Mouse (Mus musculus) CH12.LX (cell line): Measurements from ENCODE around the gene Dpf3. TPM values are rescaled to one million over a fixed set of nuclear protein-coding genes. Genes with fewer than 3 reads are reported as not detected.

Experiments
- DNase-seq: peaks from one replicate; pipeline ENCODE4 v3.0.0-alpha.2; 2013; ENCODE audit errors: extremely low read depth
- H3K27ac ChIP-seq: 2 replicates; pipeline ENCODE4 v1.5.1; 2012; ENCODE audit warnings: low read depth, mild to moderate bottlenecking, control low read depth, moderate library complexity; ENCODE audit not compliant: insufficient read depth
- H3K27me3 ChIP-seq: replicated peaks from 2 replicates; pipeline ENCODE3; 2012; ENCODE audit warnings: inconsistent platforms
- H3K36me3 ChIP-seq, 2 experiments: replicated peaks in 1 of 2; 2 replicates each; pipeline versions ENCODE3 to v1.6.1; 2012; ENCODE audit warnings: inconsistent platforms in 1 of 2, low read length in 1 of 2, mild to moderate bottlenecking in 1 of 2, mixed read lengths in 1 of 2, moderate library complexity in 1 of 2; ENCODE audit not compliant: control insufficient read depth in 1 of 2, insufficient read depth in 1 of 2
- H3K4me1 ChIP-seq, 2 experiments: 2 replicates each; pipeline ENCODE4 v1.6.1; 2012; ENCODE audit warnings: inconsistent platforms in 1 of 2, moderate library complexity in 1 of 2; ENCODE audit not compliant: insufficient read depth in 2 of 2, control insufficient read depth in 1 of 2
- H3K4me2 ChIP-seq: 2 replicates; pipeline ENCODE4 v1.6.1; 2012; ENCODE audit warnings: low read depth, mild to moderate bottlenecking, control low read depth; ENCODE audit not compliant: poor library complexity, insufficient read depth, severe bottlenecking
- H3K4me3 ChIP-seq, 3 experiments: fragments of 150-350 bp in 1 of 3; sonication (generic) in 1 of 3; replicated peaks in 1 of 3; 2 replicates each; pipeline versions ENCODE3 to v1.5.1; 2011 to 2012; ENCODE audit warnings: low read depth in 2 of 3, low read length in 2 of 3, mild to moderate bottlenecking in 2 of 3, moderate library complexity in 2 of 3, control low read depth in 1 of 3, improper control_type of control experiment in 1 of 3, inconsistent platforms in 1 of 3, mixed read lengths in 1 of 3; ENCODE audit not compliant: poor library complexity in 1 of 3
- H3K79me2 ChIP-seq: replicated peaks from 2 replicates; pipeline ENCODE4 v1.6.1; 2012; ENCODE audit warnings: mild to moderate bottlenecking, moderate library complexity; ENCODE audit not compliant: control insufficient read depth, poor library complexity, insufficient read depth, severe bottlenecking; ENCODE audit errors: extremely low read depth
- H3K9ac ChIP-seq: 2 replicates; pipeline ENCODE4 v1.6.1; 2012; ENCODE audit warnings: low read depth, mild to moderate bottlenecking, control low read depth, moderate library complexity; ENCODE audit not compliant: insufficient read depth
- H3K9me3 ChIP-seq: replicated peaks from 2 replicates; pipeline ENCODE3; 2012; ENCODE audit warnings: low read length, inconsistent platforms, mixed read lengths
- CHD1 ChIP-seq: IDR thresholded peaks from 2 replicates; pipeline ENCODE4 v1.6.1; 2012; ENCODE audit warnings: low read depth, low read length, improper control_type of control experiment, inconsistent platforms
- CTCF ChIP-seq, 2 experiments: IDR thresholded peaks in 1 of 2; conservative IDR thresholded peaks in 1 of 2; 2 replicates each; pipeline ENCODE4 v1.5.1; 2011 to 2012; ENCODE audit warnings: low read depth in 2 of 2, low read length in 2 of 2, improper control_type of control experiment in 1 of 2, inconsistent platforms in 1 of 2, mild to moderate bottlenecking in 1 of 2, moderate library complexity in 1 of 2
- EP300 ChIP-seq: IDR thresholded peaks from 2 replicates; pipeline ENCODE4 v1.6.1; 2011; ENCODE audit warnings: low read length, improper control_type of control experiment
- ETS1 ChIP-seq: conservative IDR thresholded peaks from 2 replicates; pipeline ENCODE4 v1.6.1; 2012; ENCODE audit warnings: low read depth, mild to moderate bottlenecking, inconsistent platforms, low read length, improper control_type of control experiment, moderate library complexity
- GABPA ChIP-seq: IDR thresholded peaks from 2 replicates; pipeline ENCODE4 v1.6.1; 2012; ENCODE audit warnings: low read depth, low read length, improper control_type of control experiment, inconsistent platforms; ENCODE audit not compliant: insufficient replicate concordance
- HCFC1 ChIP-seq: IDR thresholded peaks from 2 replicates; pipeline ENCODE4 v1.6.1; 2012; ENCODE audit warnings: low read depth, mild to moderate bottlenecking, inconsistent platforms, low read length, improper control_type of control experiment
- IRF4 ChIP-seq: IDR thresholded peaks from 2 replicates; pipeline ENCODE4 v1.6.1; 2014; ENCODE audit warnings: low read depth, mild to moderate bottlenecking, inconsistent platforms, low read length, improper control_type of control experiment
- MAZ ChIP-seq: IDR thresholded peaks from 2 replicates; pipeline ENCODE4 v1.6.1; 2012; ENCODE audit warnings: low read depth, mild to moderate bottlenecking, inconsistent platforms, low read length, improper control_type of control experiment, moderate library complexity
- MEF2A ChIP-seq: IDR thresholded peaks from 2 replicates; pipeline ENCODE4 v1.6.1; 2014; ENCODE audit warnings: low read depth, mild to moderate bottlenecking, inconsistent platforms, low read length, improper control_type of control experiment, borderline replicate concordance
- MYC ChIP-seq: IDR thresholded peaks from 2 replicates; pipeline ENCODE4 v1.6.1; 2011; ENCODE audit warnings: low read depth, mild to moderate bottlenecking, improper control_type of control experiment, low read length
- NRF1 ChIP-seq: IDR thresholded peaks from 2 replicates; pipeline ENCODE4 v1.6.1; 2014; ENCODE audit warnings: low read depth, mild to moderate bottlenecking, inconsistent platforms, low read length, improper control_type of control experiment, moderate library complexity
- SMC3 ChIP-seq: IDR thresholded peaks from 2 replicates; pipeline ENCODE4 v1.6.1; 2011; ENCODE audit warnings: low read depth, low read length, improper control_type of control experiment
- UBTF ChIP-seq: IDR thresholded peaks from 2 replicates; pipeline ENCODE4 v1.6.1; 2012; ENCODE audit warnings: low read depth, mild to moderate bottlenecking, inconsistent platforms, low read length, improper control_type of control experiment, moderate library complexity
- USF1 ChIP-seq: IDR thresholded peaks from 2 replicates; pipeline ENCODE4 v1.6.1; 2014; ENCODE audit warnings: low read depth, mild to moderate bottlenecking, inconsistent platforms, low read length, improper control_type of control experiment
- USF2 ChIP-seq: conservative IDR thresholded peaks from 2 replicates; pipeline ENCODE4 v1.6.1; 2011; ENCODE audit warnings: low read depth, low read length, improper control_type of control experiment
- dilution Hi-C: fragments of 300-500 bp; cut with MboI; formaldehyde crosslinking; loops from 2 replicates; pipeline ENCODE4 v1.14.3; 2020; ENCODE audit warnings: low sequenced_read_pairs; ENCODE audit not compliant: extremely low pct_unique_long_range_greater_than_20kb, extremely low pct_ligation_motif_present
- in situ Hi-C: fragments of 300-500 bp; cut with MboI; formaldehyde crosslinking; loops from 3 replicates; pipeline ENCODE4 v1.14.3; 2019; ENCODE audit warnings: low sequenced_read_pairs, low pct_ligation_motif_present, low pct_unique_long_range_greater_than_20kb, mixed read lengths
- polyA plus RNA-seq: library from polyadenylated mRNA; unstranded; fragments of >175 nt; gene quantifications from 2 replicates; pipeline ENCODE4 v1.2.1, GENCODE M21; 2012; ENCODE audit warnings: low read depth; ENCODE audit not compliant: insufficient read length
- total RNA-seq, 2 experiments: library from RNA; depleted of rRNA; stranded (reverse); fragments of 300-350 nt in 1 of 2; fragments of >200 nt in 1 of 2; gene quantifications; 2 replicates each; pipeline ENCODE4 v1.2.3; 2012 to 2014

Gene Dpf3
- total and polyA plus RNA-seq, 3 experiments = 0.42 to 1.2 (median 1.2) TPM

DNA sequence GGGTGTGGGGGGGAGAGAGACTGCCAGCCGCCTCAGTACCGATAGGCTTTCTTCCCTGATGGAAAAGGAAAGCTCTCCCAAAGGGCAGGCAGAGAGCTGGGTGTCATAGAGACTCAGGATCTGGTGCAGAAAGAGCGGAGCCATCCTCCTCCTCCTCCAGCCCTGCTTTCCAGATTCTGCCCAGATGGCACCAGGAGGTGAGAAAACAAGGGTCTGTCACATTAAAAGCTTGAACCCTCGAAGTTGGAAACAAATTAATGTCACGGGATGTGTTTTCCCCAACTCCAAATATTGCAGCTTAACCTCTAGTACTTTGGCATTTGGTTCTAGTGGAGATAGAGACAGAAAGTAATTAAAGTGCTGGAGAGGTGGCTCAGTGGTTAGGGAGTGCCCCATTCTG, 195.6 kb downstream of the Dpf3 start:
- H3K4me2 ChIP-seq = no peak overlapping the region
- no peaks in the 10 kb centered on the region for H3K36me3 ChIP-seq
- dilution Hi-C loops = no loop called here
- H3K27ac ChIP-seq = no peak overlapping the region
- no peaks in the 10 kb centered on the region for H3K4me1 ChIP-seq
- no peak overlapping the region for H3K9ac ChIP-seq
- H3K27me3 ChIP-seq = no peaks in the 10 kb centered on the region
- in situ Hi-C loops = no loop called here
- H3K4me3 ChIP-seq = no peak overlapping the region
- no peaks in the 10 kb centered on the region for H3K79me2 ChIP-seq
- TF ChIP-seq UBTF = no peak
- TF ChIP-seq, all 38 proteins: peak for 0
- H3K9me3 ChIP-seq = no peaks in the 10 kb centered on the region
- DNase-seq = no peak

- Histone ChIP-seq H3K4me1 (no peaks in the 10 kb centered on the region), H3K27ac (no peak overlapping the region), H3K4me2 (no peak overlapping the region), H3K4me3 (no peak overlapping the region), H3K79me2 (no peaks in the 10 kb centered on the region), H3K27me3 (no peaks in the 10 kb centered on the region), H3K9me3 (no peaks in the 10 kb centered on the region), H3K9ac (no peak overlapping the region), H3K36me3 (no peaks in the 10 kb centered on the region)
- dilution Hi-C loops (no loop called here), in situ Hi-C loops (no loop called here)
- no peak for DNase-seq
- TF ChIP-seq USF1 (no peak), SMC3 (no peak), ETS1 (no peak), EP300 (no peak), UBTF (no peak), CHD1 (no peak), HCFC1 (no peak), GABPA (no peak), IRF4 (no peak), CTCF (conservative IDR thresholded peaks at IDR 0.05 in 1 of 2, IDR thresholded peaks at IDR 0.05 in 1 of 2; ENCODE audit: low read depth in 2 of 2, low read length in 2 of 2) (no peak), USF2 (no peak), NRF1 (no peak), MAZ (no peak), MEF2A (no peak), MYC (no peak)
Measured at GRCm38 (mm10) chr12:83286496-83287492, 200.7 kb downstream of the Dpf3 start.
